Mouse (Mus musculus): ENCODE measurements at regions not wholly inside any gene's neighbourhood (a gene's known extent, or its start where the extent isn't known, plus 50 kb on each side); places are given as distances from the start of the nearest gene placed in this dataset.

- no peak for TF ChIP-seq CTCF (IDR thresholded peaks at IDR 0.05; ENCODE audit: borderline replicate concordance, extremely low read depth, insufficient read depth, insufficient read length)
- TF ChIP-seq POLR2A (IDR thresholded peaks at IDR 0.05; ENCODE audit: borderline replicate concordance, extremely low read depth, insufficient read depth, insufficient read length, poor library complexity, severe bottlenecking): no peak
Measured at GRCm38 (mm10) chr7:74979479-74979878, 329.6 kb downstream of the Sv2b start.

Data from brain, embryonic 14.5 days (tissue).